Mouse (Mus musculus): Measurements from ENCODE around the gene St6galnac5.

Gene St6galnac5

GRCm38 (mm10) chr3:152779819-152780218 is 202.2 kb downstream of the St6galnac5 start:
- ChIA-PET POLR2A (no interaction called here), CTCF (interaction anchor here in 1 of 4 experiments (1.5 kb wide), 1 partner anchor 30 kb away, joined by 3 read pairs; no protein-coding TSS in a partner anchor)

GRCm38 (mm10) chr3:152776872-152777540 is 205.0 kb downstream of the St6galnac5 start:
- ChIA-PET CTCF (interaction anchor here in 3 of 4 experiments (0.8 to 1.0 kb wide), 3 partner anchors 13 to 14 kb away, joined by 3 to 5 read pairs (median 3); no protein-coding TSS in a partner anchor), POLR2A (interaction anchor here in 1 of 4 experiments (0.8 kb wide), 1 partner anchor 14 kb away, joined by 3 read pairs; no protein-coding TSS in a partner anchor)

- CTCF ChIA-PET = interaction anchor here in 2 of 4 experiments (0.8 to 1.0 kb wide), 2 partner anchors 13 kb away, joined by 3 read pairs; no protein-coding TSS in a partner anchor
- POLR2A ChIA-PET = interaction anchor here in 1 of 4 experiments (0.8 kb wide), 1 partner anchor 13 kb away, joined by 3 read pairs; no protein-coding TSS in a partner anchor
Measured at GRCm38 (mm10) chr3:152776363-152776762, 205.7 kb downstream of the St6galnac5 start.

- ChIA-PET POLR2A (no interaction called here), CTCF (no interaction called here)
Measured at GRCm38 (mm10) chr3:152770056-152770455, 212.0 kb downstream of the St6galnac5 start.

- CTCF ChIA-PET = interaction anchor here in 1 of 4 experiments (0.6 to 1.4 kb wide), 2 partner anchors 16 to 291 kb away, joined by 4 read pairs; no protein-coding TSS in a partner anchor
- POLR2A ChIA-PET = no interaction called here
Measured at GRCm38 (mm10) chr3:152767485-152767884, 214.6 kb downstream of the St6galnac5 start.
